Mouse (Mus musculus) layer of hippocampus, postnatal 10 days (tissue): ENCODE results near the gene Fhit. TPM values are rescaled to one million over a fixed set of nuclear protein-coding genes. Genes with fewer than 3 reads are reported as not detected.
"Not testable (repeated sequence)": the region's sequence is repeated elsewhere in the genome, so short reads cannot be mapped to it uniquely, and the experiment has no call there.

Experiments
- DNase-seq, 2 experiments: peaks; one replicate each; pipeline ENCODE4 v3.0.0; 2021; ENCODE audit warnings: low spot score in 2 of 2
- long read RNA-seq: library from polyadenylated mRNA; stranded (forward); transcript quantifications from one replicate; pipeline ENCODE4 v2.0.0, GENCODE M21; 2023
- total RNA-seq, 2 experiments: library from RNA; stranded (reverse); gene quantifications; 2 replicates each; pipeline ENCODE4 v1.2.3; 2021

The Fhit gene
- total RNA-seq = 1 to 10 TPM; 4.4 to 6.9 TPM
- long read RNA-seq, partial matches to known transcripts = 0 of 3 reads
- long read RNA-seq, other reads (novel, unspliced or antisense) = 3 of 3 reads

DNA sequence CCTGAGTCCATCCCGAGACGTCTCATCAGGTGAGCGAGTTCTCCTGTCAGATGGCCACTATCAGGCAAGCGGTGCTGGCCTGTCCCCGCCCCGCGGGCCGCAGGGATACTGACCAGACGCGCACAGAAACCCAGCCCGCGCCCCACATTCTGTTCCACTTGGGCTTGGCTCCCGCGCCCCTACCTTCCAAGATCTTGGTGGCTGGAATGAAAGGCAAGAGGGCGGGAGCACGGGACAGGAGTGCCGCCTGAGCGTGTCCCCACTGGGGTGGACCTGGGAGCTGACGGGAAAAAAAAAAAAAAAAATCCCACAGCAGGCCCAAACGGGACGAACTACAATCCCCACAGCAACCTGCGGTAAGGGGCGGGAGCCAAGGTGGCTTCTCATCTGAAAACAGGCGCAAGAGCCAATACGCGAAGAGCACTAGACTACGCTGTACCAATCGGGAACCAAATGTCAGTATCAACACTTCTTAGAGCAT is at the start of gene Fhit:
Gene Fhit, minus strand, starts transcription at position 285 of the 481 bp plus-strand sequence.
- peak; percentile 89 to 90 for DNase-seq

DNA sequence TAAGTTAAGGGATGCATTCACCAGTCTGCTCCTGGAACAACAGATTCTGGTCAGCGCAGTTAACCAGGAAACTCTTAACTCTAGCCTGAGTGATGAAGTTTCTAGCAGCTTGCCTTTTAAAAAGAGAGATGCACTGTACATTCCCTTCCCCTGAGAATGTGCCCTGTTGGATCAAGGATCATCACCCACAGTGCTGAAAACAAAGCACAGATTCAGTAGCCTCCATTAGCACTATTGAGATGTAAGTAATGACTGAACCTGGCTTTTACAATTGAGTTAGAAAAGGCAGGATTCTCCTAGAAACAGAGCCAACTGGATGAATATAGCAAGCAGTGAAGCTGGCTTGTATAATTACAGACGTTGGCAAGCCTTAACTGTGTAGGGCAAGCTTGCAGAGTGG is 45.0 kb upstream of the Fhit start:
- no peak for DNase-seq

DNA sequence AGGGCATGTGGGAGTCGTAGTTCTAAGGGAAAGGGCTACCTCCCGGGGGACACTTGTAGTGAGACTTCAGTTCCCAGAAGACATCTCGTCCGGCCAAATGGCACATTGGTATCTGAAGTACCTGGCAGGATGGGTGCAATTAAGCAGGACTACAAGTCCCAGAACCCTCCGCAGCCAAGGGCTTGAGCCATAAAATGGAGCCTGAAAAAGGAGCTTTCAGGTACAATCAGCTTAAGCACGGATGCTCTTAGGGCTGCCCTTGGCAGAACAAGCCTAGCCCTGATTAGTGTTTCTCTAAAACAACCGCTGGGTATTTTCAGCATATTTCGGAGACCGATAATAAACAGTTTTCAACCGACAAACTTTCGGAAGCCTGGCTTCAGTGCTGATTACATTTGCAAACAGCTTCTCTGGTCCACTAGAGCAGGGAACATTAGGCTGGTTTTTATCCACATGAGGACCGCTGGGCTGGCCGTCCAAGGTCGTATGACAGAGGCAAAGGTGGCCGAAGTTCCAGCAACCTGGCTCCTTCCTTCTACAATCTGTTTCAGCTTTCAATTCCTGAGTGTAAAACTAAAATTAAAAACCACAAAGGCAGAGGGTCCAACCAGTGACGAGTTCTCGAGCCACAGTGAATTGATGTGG is 907 bp downstream of the Fhit start:
- DNase-seq = peak; percentile 55 to 69

DNA sequence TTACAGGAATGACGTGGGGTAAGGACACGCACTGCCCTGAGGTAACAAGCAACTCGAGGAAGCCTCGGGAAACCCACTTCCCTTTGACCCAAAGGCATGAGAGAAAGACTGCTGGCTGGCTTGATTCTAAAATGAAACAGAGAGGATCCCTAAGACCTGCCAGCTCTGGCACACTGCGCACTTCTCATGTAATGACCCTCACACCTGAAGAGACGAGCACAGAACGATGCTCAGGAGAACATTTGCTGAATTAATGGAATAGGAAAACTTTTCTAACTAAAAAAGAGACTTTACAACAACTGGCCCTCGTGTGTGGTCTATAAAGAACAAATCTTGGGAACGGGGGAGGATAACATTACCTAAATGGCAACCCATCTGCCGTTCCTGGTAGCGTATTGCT is 2.2 kb downstream of the Fhit start:
- DNase-seq = no peak

DNA sequence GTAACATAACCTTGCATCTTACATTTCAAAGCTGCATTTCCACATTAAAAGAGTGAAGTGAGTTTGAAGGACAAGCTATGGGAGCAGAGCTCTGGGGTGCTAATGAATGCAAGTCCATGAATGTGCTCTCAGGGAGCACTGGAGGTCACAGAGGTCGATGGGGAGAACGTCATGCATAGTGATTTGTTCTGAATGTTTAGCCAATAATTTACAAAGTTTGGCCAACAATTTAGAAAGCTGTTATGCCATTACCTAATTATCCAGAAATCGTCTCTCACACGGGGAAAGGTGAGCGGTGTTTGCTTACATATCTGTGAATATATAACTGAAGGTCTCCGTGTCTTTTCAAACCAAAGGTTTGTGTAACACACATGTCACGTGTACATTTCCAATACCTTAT is 2.8 kb downstream of the Fhit start:
- no peak for DNase-seq

DNA sequence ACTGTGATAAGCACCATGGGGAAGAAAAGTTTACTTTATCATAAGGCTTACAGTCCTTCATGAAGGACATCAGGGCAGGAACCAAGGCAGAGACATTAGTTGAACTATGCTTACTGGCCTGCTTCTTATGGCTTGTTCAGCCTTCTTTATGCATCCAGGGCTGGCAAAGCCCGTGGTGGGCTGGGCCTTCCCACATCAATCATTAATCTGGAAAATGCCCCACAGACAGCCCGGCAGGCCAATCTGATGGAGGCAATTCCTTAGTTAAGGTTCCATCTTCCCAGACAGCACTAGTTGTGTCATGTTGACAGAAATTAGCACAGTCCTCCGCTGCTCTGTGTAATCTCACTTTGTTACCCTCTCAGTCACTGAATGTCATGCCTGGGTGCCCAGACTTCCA is 4.1 kb downstream of the Fhit start:
- no peak for DNase-seq

DNA sequence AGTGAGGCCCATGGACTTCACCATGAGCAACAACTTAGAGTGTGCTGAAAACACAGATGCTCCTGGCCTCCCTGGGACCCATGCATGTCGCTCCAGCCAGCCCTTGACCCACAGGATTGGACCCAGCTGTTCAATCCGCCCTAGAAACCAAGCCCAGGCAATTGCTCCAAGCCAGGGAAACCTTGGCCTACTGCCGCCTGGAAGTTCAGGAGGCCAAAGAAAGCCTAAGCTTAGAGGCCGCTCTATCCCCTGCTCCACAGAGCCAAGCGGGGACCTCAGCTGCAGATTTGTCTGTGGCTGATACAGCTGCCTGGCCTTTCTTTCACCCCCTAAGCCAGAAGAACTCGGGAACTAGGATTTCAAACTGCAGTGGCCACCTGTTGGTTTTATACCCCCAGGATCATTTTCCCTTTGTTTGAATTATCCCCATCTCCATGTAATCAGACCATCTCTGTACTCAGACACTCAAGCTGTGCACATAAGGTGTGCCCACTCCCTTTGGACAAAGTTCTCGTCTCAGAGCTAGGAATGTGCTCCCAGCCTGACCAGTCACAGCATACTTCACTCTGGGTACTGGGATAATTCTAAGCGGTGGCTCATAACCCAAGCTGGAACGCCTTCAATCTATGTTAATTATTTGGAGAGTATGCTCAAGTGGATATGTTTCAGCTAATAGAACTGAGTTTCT is 10.1 kb downstream of the Fhit start:
- DNase-seq = no peak

DNA sequence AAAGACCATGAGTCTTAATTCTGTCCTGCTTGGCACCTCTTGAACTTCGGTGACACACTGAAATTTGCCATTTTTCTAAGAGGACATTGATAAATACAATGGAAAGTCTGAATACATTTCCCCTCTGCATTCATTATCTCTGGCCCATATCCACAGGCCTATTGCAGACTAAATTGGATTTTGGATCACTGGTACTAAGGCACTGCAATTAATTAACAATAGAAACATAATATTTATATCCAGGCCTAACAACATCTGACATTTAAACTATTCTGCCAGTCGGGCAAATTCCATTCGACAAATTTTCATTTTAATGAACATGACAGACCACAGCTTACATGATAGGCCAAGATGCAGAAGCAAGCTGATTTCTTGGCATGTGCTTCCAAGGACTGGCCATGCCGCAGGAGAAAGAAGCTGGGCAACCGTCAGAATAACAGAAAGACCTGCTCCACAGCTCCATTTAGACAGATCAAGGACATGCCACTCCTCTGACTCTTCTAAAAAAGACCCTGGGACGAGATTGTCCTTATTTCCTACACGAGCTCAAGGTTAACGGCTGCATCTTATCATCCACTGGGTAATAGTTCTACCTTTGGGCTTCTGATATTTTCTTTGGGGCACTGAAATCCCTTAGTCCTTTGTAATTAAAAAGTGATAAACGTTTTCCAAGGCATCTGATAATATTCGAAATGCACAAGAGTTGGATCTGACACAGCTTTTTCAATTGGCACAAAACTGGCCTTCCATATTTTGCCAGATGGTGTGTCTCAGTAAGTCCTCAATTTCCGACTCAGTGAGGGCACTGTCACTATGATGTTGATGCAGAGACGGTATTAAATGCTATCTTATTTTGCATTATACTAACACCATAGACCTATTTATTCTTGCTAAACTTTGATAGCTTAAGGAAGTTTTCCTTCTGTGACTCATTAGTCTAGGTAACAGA is 27.8 kb downstream of the Fhit start:
- peak in 1 of 2 experiments; percentile 14 for DNase-seq

DNA sequence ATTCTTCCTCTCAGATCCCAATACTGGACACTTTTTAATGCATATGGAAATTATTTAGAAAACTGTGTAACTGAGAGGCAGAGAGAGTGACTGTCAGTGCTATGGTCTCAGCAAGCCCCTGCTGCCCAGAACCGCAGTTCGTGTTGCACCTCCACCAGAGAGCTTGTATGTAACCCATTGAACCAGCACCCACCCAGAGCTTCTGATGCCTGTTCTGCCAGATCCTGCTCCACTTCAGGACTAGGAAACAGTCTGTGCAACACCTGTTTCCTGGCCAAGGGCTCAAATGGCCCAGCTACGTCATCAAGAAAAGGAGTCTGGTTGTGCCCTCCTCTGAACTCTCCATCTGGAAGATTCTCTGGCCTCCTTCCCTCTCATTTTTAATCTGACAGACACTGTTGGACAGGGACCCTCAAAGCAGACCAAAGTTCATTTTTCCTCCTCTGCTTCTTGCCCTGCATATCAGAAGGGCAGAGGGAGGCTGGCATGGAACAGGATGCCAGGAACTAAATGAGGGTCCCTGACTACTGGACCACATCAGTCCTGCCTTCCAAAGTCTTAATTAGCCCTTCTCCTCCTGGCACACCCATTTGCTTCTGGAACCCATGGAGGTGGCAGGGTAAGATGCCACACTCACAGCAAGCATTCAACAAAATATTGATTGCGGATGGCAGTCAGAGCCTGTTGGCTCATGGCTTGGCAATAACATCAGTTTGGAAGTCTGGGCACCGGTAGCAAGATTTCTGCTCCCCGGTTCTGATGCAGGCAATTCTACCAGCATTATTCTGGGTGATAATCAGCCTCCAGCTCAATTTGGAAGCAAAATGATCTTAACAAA is 29.0 kb downstream of the Fhit start:
- peak; percentile 11 to 16 for DNase-seq

DNA sequence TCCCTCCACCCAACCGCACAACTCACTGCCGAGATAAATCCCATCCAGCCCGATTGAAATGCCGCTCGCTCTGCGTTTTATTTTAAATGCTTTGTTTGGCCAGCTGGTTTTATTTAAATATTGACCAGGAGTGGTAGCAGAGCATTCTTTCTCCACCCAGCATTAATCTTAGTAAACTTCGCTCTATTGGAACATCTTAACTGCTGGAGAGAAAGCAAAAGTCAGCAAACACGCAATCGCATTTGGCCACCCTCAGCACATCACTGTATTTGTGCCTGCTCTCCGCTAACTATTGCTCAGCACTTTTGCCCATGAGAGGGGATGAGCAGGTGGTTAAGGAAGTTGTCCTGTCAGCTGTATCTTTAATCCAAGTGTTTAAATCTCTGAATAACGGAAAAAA is 36.7 kb downstream of the Fhit start:
- DNase-seq = no peak

DNA sequence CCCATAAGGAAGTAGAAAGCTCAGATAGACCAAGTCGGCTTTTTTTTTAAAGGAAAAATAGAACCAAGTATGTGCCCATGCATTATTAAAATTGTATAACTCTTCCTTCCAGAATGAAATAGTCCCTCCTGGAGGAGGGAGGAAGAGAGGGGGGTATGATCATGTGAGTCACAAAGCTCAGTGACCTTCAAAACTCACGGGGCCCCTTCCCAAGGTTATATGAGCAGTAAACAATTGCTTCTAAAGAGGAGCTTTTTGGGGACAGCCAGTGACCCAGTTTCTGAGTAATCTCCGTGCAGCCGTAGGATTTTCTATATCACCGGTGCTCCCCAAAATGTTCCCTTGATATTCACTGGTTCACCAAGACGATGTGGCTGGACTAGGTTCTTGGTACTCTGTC is 42.8 kb downstream of the Fhit start:
- DNase-seq = no peak

DNA sequence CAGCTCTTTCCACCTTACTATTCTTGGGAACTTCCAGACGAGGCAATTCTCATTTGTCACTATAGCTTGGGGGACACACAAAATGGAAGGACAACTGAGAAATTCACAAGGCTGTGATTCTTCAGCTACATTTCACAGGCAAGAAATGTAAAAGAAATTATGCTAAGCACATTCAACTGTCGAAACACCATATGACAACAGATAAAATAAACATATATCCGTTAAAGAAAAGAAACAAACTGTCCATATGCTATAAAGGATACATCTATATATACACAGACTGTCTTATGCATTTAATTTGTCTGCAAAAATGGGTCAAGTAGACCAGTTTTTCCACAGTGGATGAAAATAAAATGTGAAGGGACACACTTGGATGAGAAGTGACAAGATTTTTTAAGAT is 76.2 kb downstream of the Fhit start:
- no peak for DNase-seq

DNA sequence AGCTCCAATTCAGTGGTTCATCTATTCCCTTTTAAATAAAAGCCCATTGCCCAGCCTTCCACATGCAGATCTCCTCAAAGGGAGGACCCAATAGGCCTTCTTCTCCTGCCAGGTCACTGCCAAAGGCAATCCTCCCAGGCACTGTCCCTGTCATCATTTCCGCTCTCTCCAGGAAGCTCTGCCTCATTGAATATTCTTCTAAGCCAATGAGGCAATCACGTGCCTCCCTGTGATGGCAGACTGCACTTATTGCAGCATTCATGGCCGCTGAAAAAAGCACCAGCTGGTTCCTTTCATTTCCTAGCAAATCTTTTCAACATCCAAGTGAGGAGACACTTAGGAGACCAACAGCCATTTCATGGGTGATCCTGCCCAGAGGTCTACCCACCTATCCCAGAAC is 77.9 kb downstream of the Fhit start:
- peak in 1 of 2 experiments; percentile 9 for DNase-seq

DNA sequence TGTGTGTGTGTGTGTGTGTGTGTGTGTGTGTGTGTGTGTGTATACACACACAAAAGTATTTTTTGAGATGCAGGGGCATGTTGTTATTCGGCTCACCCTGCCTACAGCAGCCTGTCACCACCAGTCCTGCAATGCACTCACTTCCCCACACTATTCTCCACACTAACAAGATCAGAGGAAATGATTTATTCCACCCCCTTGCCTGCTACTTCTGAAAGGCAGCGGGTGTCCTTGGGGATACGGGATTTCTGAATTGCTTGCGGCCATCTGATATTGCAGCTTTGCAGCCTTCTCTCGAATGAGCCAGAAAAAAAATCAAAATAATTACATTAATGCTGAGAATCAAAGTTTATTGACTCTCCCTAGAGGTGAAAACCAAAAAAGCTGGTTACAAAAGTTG is 78.4 kb downstream of the Fhit start:
- no peak for DNase-seq

DNA sequence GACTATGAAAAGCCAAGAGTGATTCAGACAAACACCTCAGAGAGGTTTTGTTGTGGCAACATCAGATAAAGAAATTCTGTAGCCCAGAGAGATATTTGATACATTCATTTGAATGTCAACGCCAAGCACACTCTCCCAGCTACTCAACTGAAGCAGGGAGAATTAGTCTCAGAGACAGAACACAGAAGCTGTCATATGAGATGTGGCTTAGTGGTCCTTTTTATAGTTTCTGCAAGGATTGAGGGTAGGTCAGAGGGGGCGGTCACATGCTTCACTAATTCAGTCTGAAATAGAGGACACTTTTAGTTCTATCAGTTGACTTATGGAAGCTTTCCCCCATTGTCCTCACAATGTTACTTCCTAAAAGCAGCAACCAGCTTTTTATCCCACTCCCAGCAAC is 98.2 kb downstream of the Fhit start:
- DNase-seq = no peak

DNA sequence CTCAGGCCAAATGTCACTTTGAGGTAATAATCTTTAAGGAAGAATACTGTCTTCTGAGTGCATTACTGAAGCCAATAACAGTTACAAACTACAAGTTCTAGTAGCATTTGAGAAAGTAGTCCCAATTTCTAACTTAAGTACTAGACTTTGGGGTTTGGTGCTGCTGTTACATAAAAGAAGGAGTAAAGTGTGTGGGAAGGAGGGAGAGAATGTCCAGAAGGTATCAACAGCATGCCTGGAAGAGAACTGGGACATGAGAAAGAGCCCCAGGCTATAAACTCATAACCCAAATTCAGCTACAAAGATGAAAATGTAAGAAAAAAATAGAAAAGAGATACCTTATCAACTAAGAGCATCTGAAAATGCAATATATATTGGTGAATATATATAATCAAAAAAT is 101.6 kb downstream of the Fhit start:
- DNase-seq = no peak

DNA sequence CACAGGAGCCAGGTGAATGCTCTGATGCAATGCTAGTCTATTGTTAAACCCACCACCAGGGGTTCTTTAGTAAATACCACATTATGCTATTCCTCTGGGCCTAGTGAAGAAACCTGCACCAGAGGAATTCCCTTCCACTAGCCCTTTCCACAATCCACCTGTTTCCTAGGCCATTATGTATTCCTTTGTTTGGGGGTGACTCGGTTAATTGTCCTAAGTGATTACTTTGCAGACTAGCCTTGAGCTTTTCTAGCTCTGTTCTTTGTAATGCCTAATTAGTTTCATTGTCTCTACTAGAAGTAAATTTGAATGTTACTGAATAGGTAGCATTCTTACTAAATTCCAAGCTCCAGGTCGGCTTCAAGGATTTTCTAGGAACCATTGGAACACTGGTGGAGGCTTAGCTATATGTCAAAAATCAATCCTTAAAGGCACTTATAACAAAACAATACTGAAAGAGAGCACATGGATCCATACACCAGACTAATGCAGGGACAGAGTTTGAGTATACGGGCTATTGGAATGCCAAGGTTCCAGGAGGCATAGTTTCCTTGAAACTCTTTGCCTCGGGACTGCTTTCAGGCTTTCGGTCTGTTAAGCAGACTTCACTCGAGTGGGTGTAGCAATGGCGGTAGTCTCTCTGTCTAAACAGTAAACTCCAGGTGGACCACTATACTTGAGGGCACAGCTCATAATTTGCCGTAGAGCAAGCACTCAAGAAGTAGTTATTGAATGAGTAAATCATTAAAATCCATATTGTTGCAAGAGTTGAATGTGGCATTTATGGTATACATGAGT is 122.1 kb downstream of the Fhit start:
- DNase-seq = not testable (repeated sequence)

DNA sequence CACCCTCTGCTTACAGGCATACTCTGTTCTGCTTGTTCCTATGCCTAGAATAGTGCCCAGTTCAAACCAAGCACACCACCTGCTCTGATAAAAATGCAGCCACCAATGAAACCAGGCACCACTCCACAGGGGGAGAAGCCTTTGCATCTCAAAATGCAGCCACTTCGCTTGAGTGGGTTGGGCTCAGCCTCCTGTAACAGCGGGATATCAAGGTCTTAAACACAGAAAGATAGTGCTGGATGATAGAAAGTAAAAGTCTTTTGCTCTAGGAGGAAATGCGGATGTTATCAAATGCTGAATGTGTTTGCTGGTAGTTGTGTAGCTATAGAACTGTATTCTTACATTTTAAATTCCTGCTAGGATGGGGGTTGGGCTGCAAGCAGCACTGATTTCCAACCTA is 140.4 kb downstream of the Fhit start:
- DNase-seq = no peak

DNA sequence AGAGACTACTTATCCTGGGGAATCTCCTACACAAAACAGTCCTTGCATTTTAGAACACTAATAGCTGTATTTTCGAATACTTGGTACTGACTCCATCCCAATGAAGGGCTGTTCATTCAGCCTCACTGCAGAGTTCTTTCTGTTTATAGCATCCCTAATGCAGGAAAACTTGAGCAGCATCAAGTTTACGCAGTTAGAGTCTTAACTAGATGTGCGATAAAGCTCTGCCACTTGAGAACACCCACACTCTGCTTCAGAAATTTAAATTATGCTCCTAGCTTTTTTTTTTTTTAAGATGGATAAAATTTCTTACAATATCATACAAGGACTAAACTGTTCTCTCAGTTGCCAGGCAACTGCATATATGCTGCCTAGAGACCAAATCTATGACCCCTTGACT is 183.2 kb downstream of the Fhit start:
- DNase-seq = no peak

DNA sequence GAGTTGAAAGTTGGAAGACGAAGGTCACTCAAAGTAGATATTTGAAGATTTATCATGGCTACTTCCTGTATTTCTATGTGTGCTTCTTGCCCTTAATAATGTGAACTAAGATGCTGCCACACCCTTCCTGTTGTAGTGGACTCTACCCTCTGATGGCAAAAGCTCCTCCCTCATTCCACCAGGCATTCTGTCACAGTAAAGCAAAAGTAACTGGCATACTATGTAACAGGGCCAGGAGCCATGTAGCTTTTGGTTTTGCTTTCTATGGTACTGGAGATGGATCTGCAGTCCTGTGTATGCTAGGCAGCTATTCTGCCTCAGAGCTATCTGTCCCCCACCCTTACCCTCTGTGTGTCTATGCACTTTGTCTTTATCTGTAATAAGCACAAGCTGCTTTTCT is 220.2 kb downstream of the Fhit start:
- no peak for DNase-seq
